In genomic region chr15:30235210-30236034, GRCm38 (mm10) we compare ENCODE assay signal across 27 mouse cellular contexts.
A peak's percentile ranks its signal among the peaks of the same experiment; 100 is the strongest.
DNase-seq lines count a peak whose midpoint lies in the region; ATAC-seq lines count a peak whose summit lies in the region.
"Had no signal": no experiment of that assay in that cellular context is flagged by ENCODE, and none has a peak within 500 bp of the region (broad histone marks: within the 10 kb centered on the region; RNA-seq: fewer than 3 reads in every experiment).

No protein-coding gene starts in this region.

- 87% methylated on average over 10 of the region's 10 CpGs for WGBS in hindbrain, embryonic 15.5 days
- WGBS in hindbrain, embryonic 11.5 days, result 94% methylated on average over 10 of the region's 10 CpGs
- WGBS in midbrain, embryonic 15.5 days, result 90% methylated on average over 10 of the region's 10 CpGs
- WGBS in midbrain, embryonic 10.5 days, result 89% methylated on average over 10 of the region's 10 CpGs
- 86% methylated on average over 10 of the region's 10 CpGs for whole genome bisulfite sequencing in neural tube, embryonic 14.5 days

- peaks cover 4% of the 10 kb centered on the region for H3K4me1 ChIP-seq in hindbrain, embryonic 15.5 days (replicated peaks)
- H3K4me1 ChIP-seq in hindbrain, embryonic 11.5 days (replicated peaks; ENCODE audit: control insufficient read depth, insufficient read depth, low read length), result no peaks in the 10 kb centered on the region
- peaks cover 2% of the 10 kb centered on the region; the same call in 1 of the 2 replicates for H3K4me1 ChIP-seq in midbrain, embryonic 15.5 days
- H3K4me1 ChIP-seq in midbrain, embryonic 10.5 days, result no peaks in the 10 kb centered on the region
- peaks cover 3% of the 10 kb centered on the region; the same call in 1 of the 2 replicates for H3K4me1 ChIP-seq in neural tube, embryonic 14.5 days (ENCODE audit: control insufficient read depth, insufficient read depth, low read length)
- H3K4me1 ChIP-seq: embryonic facial prominence, embryonic 10.5 days; embryonic facial prominence, embryonic 13.5 days; heart, embryonic 12.5 days; heart, embryonic 15.5 days; hindbrain, embryonic 10.5 days; intestine, embryonic 15.5 days had no signal

- ATAC-seq in hindbrain, embryonic 15.5 days (ENCODE audit: low FRiP score, low read depth), result peak; percentile 71; the same call in 1 of the 2 replicates
- no peak for ATAC-seq in hindbrain, embryonic 11.5 days (ENCODE audit: low FRiP score)
- ATAC-seq in midbrain, embryonic 15.5 days (replicated peaks), result peak; percentile 48; the same call in 1 of the 2 replicates
- 0 out of 2 replicates have a peak, but pooled peaks have one; percentile 46 for ATAC-seq in neural tube, embryonic 14.5 days (ENCODE audit: low read depth)
- ATAC-seq: activated CD4-positive, CD25-positive, alpha-beta regulatory T cell, adult 4 months; forebrain, postnatal 0 days; intestine, embryonic 15.5 days had no signal

- no peak overlapping the region for H3K27ac ChIP-seq in hindbrain, embryonic 15.5 days (replicated peaks)
- H3K27ac ChIP-seq in hindbrain, embryonic 11.5 days (ENCODE audit: low read depth, low read length), result no peak overlapping the region
- H3K27ac ChIP-seq in midbrain, embryonic 15.5 days, result no peak overlapping the region
- no peak overlapping the region for H3K27ac ChIP-seq in midbrain, embryonic 10.5 days (replicated peaks)
- no peak overlapping the region for H3K27ac ChIP-seq in neural tube, embryonic 14.5 days (ENCODE audit: low read depth, low read length)
- H3K27ac ChIP-seq: embryonic facial prominence, embryonic 10.5 days; embryonic facial prominence, embryonic 13.5 days; forebrain, embryonic 12.5 days; heart, embryonic 15.5 days; hindbrain, embryonic 10.5 days; intestine, embryonic 15.5 days had no signal

- H3K27me3 ChIP-seq in hindbrain, embryonic 15.5 days, result no peaks in the 10 kb centered on the region
- no peaks in the 10 kb centered on the region for H3K27me3 ChIP-seq in hindbrain, embryonic 11.5 days (ENCODE audit: control insufficient read depth, insufficient read depth, low read length)
- H3K27me3 ChIP-seq in midbrain, embryonic 15.5 days (replicated peaks), result no peaks in the 10 kb centered on the region
- H3K27me3 ChIP-seq in midbrain, embryonic 10.5 days (ENCODE audit: low read depth, poor library complexity, severe bottlenecking), result no peaks in the 10 kb centered on the region
- H3K27me3 ChIP-seq in neural tube, embryonic 14.5 days (ENCODE audit: control insufficient read depth, insufficient read depth, low read length), result no peaks in the 10 kb centered on the region
- H3K27me3 ChIP-seq: embryonic facial prominence, embryonic 13.5 days; forebrain, embryonic 12.5 days; heart, embryonic 12.5 days; heart, embryonic 15.5 days; intestine, embryonic 15.5 days had no signal

- H3K9me3 ChIP-seq in hindbrain, embryonic 15.5 days, result no peaks in the 10 kb centered on the region
- H3K9me3 ChIP-seq in hindbrain, embryonic 11.5 days (ENCODE audit: control insufficient read depth, low read length), result no peaks in the 10 kb centered on the region
- H3K9me3 ChIP-seq in midbrain, embryonic 15.5 days, result no peaks in the 10 kb centered on the region
- H3K9me3 ChIP-seq in midbrain, embryonic 10.5 days (replicated peaks), result no peaks in the 10 kb centered on the region
- no peaks in the 10 kb centered on the region for H3K9me3 ChIP-seq in neural tube, embryonic 14.5 days (ENCODE audit: control insufficient read depth, low read length)
- H3K9me3 ChIP-seq: embryonic facial prominence, embryonic 10.5 days; embryonic facial prominence, embryonic 13.5 days; forebrain, embryonic 12.5 days; heart, embryonic 12.5 days; heart, embryonic 15.5 days; hindbrain, embryonic 10.5 days; intestine, embryonic 15.5 days had no signal

- no peak overlapping the region for H3K4me3 ChIP-seq in hindbrain, embryonic 15.5 days
- no peak overlapping the region for H3K4me3 ChIP-seq in hindbrain, embryonic 11.5 days (ENCODE audit: low read depth, low read length)
- H3K4me3 ChIP-seq in midbrain, embryonic 15.5 days, result no peak overlapping the region
- H3K4me3 ChIP-seq in midbrain, embryonic 10.5 days, result no peak overlapping the region
- H3K4me3 ChIP-seq in neural tube, embryonic 14.5 days (ENCODE audit: low read depth, low read length), result no peak overlapping the region
- H3K4me3 ChIP-seq: embryonic facial prominence, embryonic 10.5 days; embryonic facial prominence, embryonic 13.5 days; erythroblast, embryonic 14.5 days; forebrain, embryonic 12.5 days; heart, embryonic 12.5 days; heart, embryonic 15.5 days; hindbrain, embryonic 10.5 days; intestine, embryonic 15.5 days had no signal

- H3K9ac ChIP-seq in hindbrain, embryonic 15.5 days, result no peak overlapping the region
- no peak overlapping the region for H3K9ac ChIP-seq in hindbrain, embryonic 11.5 days (ENCODE audit: low read depth, low read length)
- no peak overlapping the region for H3K9ac ChIP-seq in midbrain, embryonic 15.5 days
- no peak overlapping the region for H3K9ac ChIP-seq in neural tube, embryonic 14.5 days (replicated peaks; ENCODE audit: low read depth, low read length)
- H3K9ac ChIP-seq: embryonic facial prominence, embryonic 13.5 days; forebrain, embryonic 12.5 days; forebrain, postnatal 0 days; heart, embryonic 12.5 days; heart, embryonic 15.5 days; intestine, embryonic 15.5 days had no signal

- no peak overlapping the region for H3K4me2 ChIP-seq in hindbrain, embryonic 15.5 days
- H3K4me2 ChIP-seq in hindbrain, embryonic 11.5 days (replicated peaks; ENCODE audit: low read depth, low read length), result no peak overlapping the region
- H3K4me2 ChIP-seq in midbrain, embryonic 15.5 days, result no peak overlapping the region
- no peak overlapping the region for H3K4me2 ChIP-seq in neural tube, embryonic 14.5 days (ENCODE audit: low read depth, low read length)
- H3K4me2 ChIP-seq: embryonic facial prominence, embryonic 13.5 days; forebrain, embryonic 12.5 days; heart, embryonic 12.5 days; heart, embryonic 15.5 days; intestine, embryonic 15.5 days had no signal

- DNase-seq in hindbrain, embryonic 11.5 days (ENCODE audit: low spot score), result no peak
- DNase-seq in midbrain, embryonic 10.5 days (ENCODE audit: low spot score), result no peak
- no peak for DNase-seq in kidney, postnatal 10 days
- DNase-seq: adrenal gland, adult 8-10 months; adrenal gland, postnatal 25 days; cerebellum, adult 11-12 months; cerebellum, adult 8-10 months; cerebellum, postnatal 10 days; cerebellum, postnatal 36 days; embryo, embryonic 11 days; forebrain, postnatal 0 days; gastrocnemius, postnatal 25 days; heart, adult 18-20 months; heart, postnatal 10 days; heart, postnatal 36 days had no signal

- H3K36me3 ChIP-seq in hindbrain, embryonic 15.5 days, result no peaks in the 10 kb centered on the region
- H3K36me3 ChIP-seq in hindbrain, embryonic 11.5 days (ENCODE audit: control insufficient read depth, insufficient read depth, low read length), result no peaks in the 10 kb centered on the region
- H3K36me3 ChIP-seq in midbrain, embryonic 15.5 days (replicated peaks), result no peaks in the 10 kb centered on the region
- H3K36me3 ChIP-seq in midbrain, embryonic 10.5 days, result no peaks in the 10 kb centered on the region
- no peaks in the 10 kb centered on the region for H3K36me3 ChIP-seq in neural tube, embryonic 14.5 days (ENCODE audit: control insufficient read depth, insufficient read depth, low read length)
- H3K36me3 ChIP-seq: embryonic facial prominence, embryonic 10.5 days; embryonic facial prominence, embryonic 13.5 days; forebrain, embryonic 12.5 days; heart, embryonic 12.5 days; heart, embryonic 15.5 days; hindbrain, embryonic 10.5 days; intestine, embryonic 15.5 days had no signal
